Mouse (Mus musculus): ENCODE results near the gene Acss1. TPM values are rescaled to one million over a fixed set of nuclear protein-coding genes. Genes with fewer than 3 reads are reported as not detected.

Gene Acss1
- polyA plus RNA-seq, 1 experiment: 151 TPM

DNA sequence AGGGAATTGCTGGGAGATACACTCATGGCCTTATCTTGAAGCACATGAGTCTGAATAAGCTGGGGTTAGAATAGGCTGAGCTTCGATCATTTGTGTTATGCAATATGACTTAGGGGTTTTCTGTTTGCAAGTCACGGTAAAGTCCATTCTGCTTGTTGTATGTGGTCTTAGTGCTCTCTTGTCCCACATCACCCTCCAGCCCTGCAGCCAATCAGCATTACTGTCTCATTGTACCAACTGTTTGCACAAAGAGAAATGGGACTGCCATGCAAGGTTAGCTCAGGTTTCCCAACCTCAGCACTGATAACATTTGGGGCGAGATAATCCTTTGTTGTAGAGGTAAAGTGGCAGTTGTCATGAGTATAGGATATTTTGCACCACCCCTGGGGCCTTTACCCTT lies 58.2 kb downstream of the Acss1 start:
- no peaks in the 10 kb centered on the region for H3K36me3 ChIP-seq (ENCODE audit: control insufficient read depth, insufficient read depth, low read length)
- H3K4me1 ChIP-seq (ENCODE audit: control insufficient read depth, insufficient read depth, insufficient read length, low read length): no peaks in the 10 kb centered on the region; the same call in 1 of the 2 replicates
- H3K27ac ChIP-seq (ENCODE audit: insufficient read depth, low read depth, low read length): no peak overlapping the region
- no peak for TF ChIP-seq POLR2A (IDR thresholded peaks at IDR 0.05; ENCODE audit: low read depth, low read length)
- no peak for TF ChIP-seq CTCF (IDR thresholded peaks at IDR 0.05; ENCODE audit: extremely low read depth, insufficient read length, insufficient replicate concordance, low read depth, low read length)
- no peak overlapping the region for H3K4me3 ChIP-seq (ENCODE audit: low read depth, low read length)
- 35% methylated on average over 3 of the region's 3 CpGs for WGBS
- no peaks in the 10 kb centered on the region; the same call in 1 of the 2 replicates for H3K27me3 ChIP-seq (ENCODE audit: control insufficient read depth, insufficient read depth, low read length)

GRCm38 (mm10) chr2:150608872-150609560 lies 59.3 kb downstream of the Acss1 start:
- TF ChIP-seq CTCF (IDR thresholded peaks at IDR 0.05; ENCODE audit: extremely low read depth, insufficient read length, insufficient replicate concordance, low read depth, low read length) (no peak), POLR2A (IDR thresholded peaks at IDR 0.05; ENCODE audit: low read depth, low read length) (no peak)
- 1% methylated on average over 10 of the region's 10 CpGs for WGBS
- Histone ChIP-seq H3K27ac (ENCODE audit: insufficient read depth, low read depth, low read length) (no peak overlapping the region), H3K36me3 (ENCODE audit: control insufficient read depth, insufficient read depth, low read length) (no peaks in the 10 kb centered on the region), H3K4me1 (ENCODE audit: control insufficient read depth, insufficient read depth, insufficient read length, low read length) (no peaks in the 10 kb centered on the region; the same call in 1 of the 2 replicates), H3K27me3 (ENCODE audit: control insufficient read depth, insufficient read depth, low read length) (no peaks in the 10 kb centered on the region; the same call in 1 of the 2 replicates), H3K4me3 (ENCODE audit: low read depth, low read length) (peak overlapping the region; percentile 94)

GRCm38 (mm10) chr2:150608087-150608799 lies 60.1 kb downstream of the Acss1 start, which contains the start of gene Apmap:
Apmap (minus strand) TSS chr2:150608567.
- peak; percentile 45 for TF ChIP-seq POLR2A (IDR thresholded peaks at IDR 0.05; ENCODE audit: low read depth, low read length)
- no peak for TF ChIP-seq CTCF (IDR thresholded peaks at IDR 0.05; ENCODE audit: extremely low read depth, insufficient read length, insufficient replicate concordance, low read depth, low read length)
- under 1% methylated on average over 42 of the region's 42 CpGs for WGBS
- Histone ChIP-seq H3K36me3 (ENCODE audit: control insufficient read depth, insufficient read depth, low read length) (no peaks in the 10 kb centered on the region), H3K4me1 (ENCODE audit: control insufficient read depth, insufficient read depth, insufficient read length, low read length) (no peaks in the 10 kb centered on the region; the same call in 1 of the 2 replicates), H3K27ac (ENCODE audit: insufficient read depth, low read depth, low read length) (no peak within 1 kb of the TSS), H3K4me3 (ENCODE audit: low read depth, low read length) (peak within 1 kb of the TSS; percentile 94), H3K27me3 (ENCODE audit: control insufficient read depth, insufficient read depth, low read length) (no peaks in the 10 kb centered on the region; the same call in 1 of the 2 replicates)

GRCm38 (mm10) chr2:150607086-150607485 lies 61.2 kb downstream of the Acss1 start:
- no peak overlapping the region for H3K4me3 ChIP-seq (ENCODE audit: low read depth, low read length)
- no peak overlapping the region for H3K27ac ChIP-seq (ENCODE audit: insufficient read depth, low read depth, low read length)
- TF ChIP-seq CTCF (IDR thresholded peaks at IDR 0.05; ENCODE audit: extremely low read depth, insufficient read length, insufficient replicate concordance, low read depth, low read length): no peak
- no peak for TF ChIP-seq POLR2A (IDR thresholded peaks at IDR 0.05; ENCODE audit: low read depth, low read length)
- WGBS: 19% methylated on average over 1 of the region's 1 CpGs
- H3K36me3 ChIP-seq (ENCODE audit: control insufficient read depth, insufficient read depth, low read length): no peaks in the 10 kb centered on the region
- H3K4me1 ChIP-seq (ENCODE audit: control insufficient read depth, insufficient read depth, insufficient read length, low read length): no peaks in the 10 kb centered on the region; the same call in 1 of the 2 replicates
- H3K27me3 ChIP-seq (ENCODE audit: control insufficient read depth, insufficient read depth, low read length): no peaks in the 10 kb centered on the region; the same call in 1 of the 2 replicates

DNA sequence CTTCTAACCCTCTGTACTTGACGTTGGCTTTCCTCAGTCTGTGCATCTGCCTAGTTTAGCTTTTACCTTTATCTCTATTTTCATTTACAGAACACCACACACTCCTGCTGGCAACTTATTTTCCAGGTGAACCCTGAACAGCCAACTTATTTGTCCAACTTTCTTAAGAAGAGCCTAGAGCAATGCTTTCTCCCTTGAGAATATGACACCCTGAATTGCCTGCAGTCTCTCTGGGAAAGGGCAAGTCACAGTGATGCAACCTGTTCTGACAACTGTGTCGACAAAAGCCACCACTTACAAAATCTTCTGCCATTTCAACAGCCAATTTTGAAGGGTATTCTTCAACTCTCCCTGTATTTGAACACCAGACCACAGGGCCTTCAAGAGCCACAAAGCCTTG lies 63.5 kb downstream of the Acss1 start:
- no peaks in the 10 kb centered on the region for H3K27me3 ChIP-seq (ENCODE audit: control insufficient read depth, insufficient read depth, low read length)
- no peak overlapping the region for H3K27ac ChIP-seq (ENCODE audit: insufficient read depth, low read depth, low read length)
- no peak overlapping the region for H3K4me3 ChIP-seq (ENCODE audit: low read depth, low read length)
- H3K36me3 ChIP-seq (ENCODE audit: control insufficient read depth, insufficient read depth, low read length): no peaks in the 10 kb centered on the region
- 81% methylated on average over 2 of the region's 2 CpGs for WGBS
- H3K4me1 ChIP-seq (ENCODE audit: control insufficient read depth, insufficient read depth, insufficient read length, low read length): no peaks in the 10 kb centered on the region; the same call in 1 of the 2 replicates
- no peak for TF ChIP-seq POLR2A (IDR thresholded peaks at IDR 0.05; ENCODE audit: low read depth, low read length)
- TF ChIP-seq CTCF (IDR thresholded peaks at IDR 0.05; ENCODE audit: extremely low read depth, insufficient read length, insufficient replicate concordance, low read depth, low read length): no peak

DNA sequence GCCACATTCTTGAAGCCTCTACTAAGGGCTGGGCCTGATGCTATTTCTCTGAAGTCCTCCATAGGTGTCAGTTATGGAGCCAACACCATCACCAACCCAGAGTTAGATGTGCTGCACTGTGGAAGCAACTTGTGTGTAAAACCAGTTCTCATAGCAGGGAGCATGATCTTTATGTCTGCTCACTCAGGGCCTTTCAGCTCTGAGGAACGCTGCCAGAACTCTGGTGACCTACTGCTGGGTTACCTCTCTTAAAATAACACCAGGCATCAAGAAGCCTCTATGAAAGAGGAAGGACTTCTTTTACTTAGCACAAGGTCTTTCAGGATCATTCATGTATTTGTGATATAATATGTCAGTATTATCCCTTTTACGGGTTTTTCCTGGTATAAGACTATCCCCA lies 66.1 kb downstream of the Acss1 start:
- H3K36me3 ChIP-seq (ENCODE audit: control insufficient read depth, insufficient read depth, low read length): peaks cover 1% of the 10 kb centered on the region; the same call in 1 of the 2 replicates
- no peak overlapping the region for H3K27ac ChIP-seq (ENCODE audit: insufficient read depth, low read depth, low read length)
- H3K27me3 ChIP-seq (ENCODE audit: control insufficient read depth, insufficient read depth, low read length): no peaks in the 10 kb centered on the region
- no peak overlapping the region for H3K4me3 ChIP-seq (ENCODE audit: low read depth, low read length)
- TF ChIP-seq CTCF (IDR thresholded peaks at IDR 0.05; ENCODE audit: extremely low read depth, insufficient read length, insufficient replicate concordance, low read depth, low read length) (no peak), POLR2A (IDR thresholded peaks at IDR 0.05; ENCODE audit: low read depth, low read length) (no peak)
- 93% methylated on average over 2 of the region's 2 CpGs for WGBS
- H3K4me1 ChIP-seq (ENCODE audit: control insufficient read depth, insufficient read depth, insufficient read length, low read length): no peaks in the 10 kb centered on the region

GRCm38 (mm10) chr2:150600263-150600662 lies 68.0 kb downstream of the Acss1 start:
- Histone ChIP-seq H3K36me3 (ENCODE audit: control insufficient read depth, insufficient read depth, low read length) (peaks cover 3% of the 10 kb centered on the region; the same call in 1 of the 2 replicates), H3K4me1 (ENCODE audit: control insufficient read depth, insufficient read depth, insufficient read length, low read length) (no peaks in the 10 kb centered on the region), H3K27me3 (ENCODE audit: control insufficient read depth, insufficient read depth, low read length) (no peaks in the 10 kb centered on the region), H3K4me3 (ENCODE audit: low read depth, low read length) (no peak overlapping the region), H3K27ac (ENCODE audit: insufficient read depth, low read depth, low read length) (no peak overlapping the region)
- TF ChIP-seq CTCF (IDR thresholded peaks at IDR 0.05; ENCODE audit: extremely low read depth, insufficient read length, insufficient replicate concordance, low read depth, low read length) (no peak), POLR2A (IDR thresholded peaks at IDR 0.05; ENCODE audit: low read depth, low read length) (no peak)
- WGBS: 89% methylated on average over 2 of the region's 2 CpGs
